Mouse (Mus musculus) spleen, embryonic (tissue): ENCODE data around the gene Vmn1r80.
"Not testable (repeated sequence)": the region's sequence is repeated elsewhere in the genome, so short reads cannot be mapped to it uniquely, and the experiment has no call there.

ENCODE experiments used
- CTCF ChIA-PET: fragments of 350-600 bp; sonication (Branson Sonifier 250); formaldehyde crosslinking; loops from one replicate; lab custom pipeline; 2022; lab: Charles Lee

Gene Vmn1r80

GRCm38 (mm10) chr7:12188986-12189385 is at the start of gene Vmn1r80:
Gene Vmn1r80 (plus strand): TSS chr7:12189286.
- CTCF ChIA-PET, result no interaction called here

GRCm38 (mm10) chr7:12149957-12150356 is 39.1 kb upstream of the Vmn1r80 start, which contains the start of gene Vmn1r78:
Gene Vmn1r78 (plus strand): TSS chr7:12150257.
- CTCF ChIA-PET, result no interaction called here

DNA sequence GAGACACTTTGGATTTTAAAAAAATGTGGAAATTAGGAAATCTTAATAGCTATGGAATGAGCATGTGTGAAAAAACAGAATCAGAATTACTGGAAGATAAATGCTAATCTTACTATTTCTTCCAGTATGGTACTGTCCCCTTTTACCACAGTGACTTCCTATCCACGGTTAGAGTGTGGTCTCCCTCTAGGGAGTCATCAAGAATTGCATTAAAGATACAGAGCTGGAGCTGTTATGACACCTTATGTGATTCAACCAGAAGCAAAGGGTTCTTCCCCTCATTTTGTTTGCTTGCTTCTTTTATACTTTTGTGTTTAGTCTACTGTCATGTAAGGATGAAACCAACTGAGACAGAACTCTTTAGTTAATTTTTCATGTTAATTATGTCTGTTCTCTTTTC is 32.6 kb upstream of the Vmn1r80 start:
- CTCF ChIA-PET, result not testable (repeated sequence)

DNA sequence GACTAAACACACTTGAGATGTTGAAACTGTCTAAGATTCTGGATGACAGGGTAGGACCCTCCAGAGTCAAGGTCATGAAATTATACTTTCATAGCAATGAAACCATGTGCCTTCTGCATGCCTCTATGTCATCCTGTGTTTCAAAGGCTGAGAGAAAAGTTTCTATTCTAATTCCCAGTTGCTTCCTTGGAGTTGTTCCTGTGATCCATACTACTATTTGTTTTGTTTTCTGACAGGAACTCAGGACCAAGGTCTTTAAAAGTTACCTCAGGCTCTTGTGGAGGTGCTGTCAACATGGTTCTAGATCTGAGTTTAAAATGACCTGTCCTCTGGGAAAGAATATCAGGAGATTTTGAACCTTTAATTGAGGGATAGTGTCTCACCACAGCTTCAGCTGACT is 18.1 kb upstream of the Vmn1r80 start, which contains the start of gene Vmn1r79:
Gene Vmn1r79, plus strand, starts transcription at position 301 of the 400 bp plus-strand sequence.
- CTCF ChIA-PET, result not testable (repeated sequence)

DNA sequence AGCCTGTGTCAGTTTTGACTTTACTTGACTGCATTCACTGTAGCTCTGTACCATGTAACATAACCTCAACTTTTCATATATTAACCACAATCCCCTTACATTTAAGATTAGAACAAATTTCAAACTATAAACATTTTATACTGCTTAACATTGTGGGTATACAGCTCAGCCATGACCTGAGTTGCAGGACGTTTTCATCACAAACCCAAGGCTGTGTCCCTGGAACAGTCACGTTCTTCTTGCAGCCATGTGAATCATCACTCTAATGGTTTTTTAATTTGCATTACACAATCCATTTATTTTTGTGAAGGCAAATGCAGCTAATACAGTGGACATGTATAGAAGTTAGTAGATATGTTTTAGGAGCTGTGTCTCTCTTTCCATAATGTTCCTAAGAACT is 16.2 kb upstream of the Vmn1r80 start:
- CTCF ChIA-PET, result not testable (repeated sequence)

DNA sequence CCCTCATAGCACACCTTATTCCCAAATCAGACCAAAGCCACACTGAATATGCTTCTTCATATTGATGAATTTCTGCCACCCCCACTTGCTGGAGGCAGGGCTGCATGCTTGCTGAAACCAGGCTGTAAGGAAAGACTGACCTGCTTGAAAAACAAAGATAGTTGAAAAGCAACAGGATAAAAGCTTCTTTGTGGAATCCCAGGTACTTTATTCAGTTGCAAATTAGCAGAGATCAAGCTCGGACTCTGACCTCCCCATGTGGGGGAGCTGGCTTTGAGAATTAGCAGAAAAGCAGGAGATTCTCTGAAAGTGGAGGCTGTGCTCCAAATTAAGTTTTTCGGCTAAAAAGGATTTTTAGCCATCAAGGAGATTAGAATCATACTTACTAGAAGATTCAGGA is 15.1 kb downstream of the Vmn1r80 start:
- CTCF ChIA-PET, result no interaction called here
